Mouse (Mus musculus): ENCODE measurements at regions not wholly inside any gene's neighbourhood (a gene's known extent, or its start where the extent isn't known, plus 50 kb on each side); places are given as distances from the start of the nearest gene placed in this dataset.

DNA sequence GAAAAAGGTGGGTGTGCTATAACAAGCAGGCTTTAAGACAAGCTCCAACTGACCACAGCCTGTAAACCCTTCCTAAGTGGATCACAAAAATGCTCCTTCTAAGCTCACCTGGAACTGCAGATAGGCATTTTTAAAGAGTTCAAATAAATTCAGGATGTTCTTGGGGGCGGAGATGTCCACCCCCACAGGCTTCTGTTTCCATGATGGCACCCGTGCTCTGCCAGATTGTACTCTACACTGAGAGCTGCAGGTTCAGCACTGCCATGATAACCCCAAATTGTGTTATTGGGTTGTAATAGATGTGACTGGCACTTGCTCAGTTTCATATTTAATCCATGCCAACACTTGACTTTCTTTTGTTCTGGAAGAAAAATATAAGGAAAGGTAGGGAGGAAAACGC lies 158.8 kb downstream of the Fam84b start:
- Histone ChIP-seq H3K4me1 (ENCODE audit: control insufficient read depth, insufficient read depth) (no peaks in the 10 kb centered on the region), H3K9me3 (replicated peaks; ENCODE audit: control insufficient read depth, low read length) (no peaks in the 10 kb centered on the region), H3K4me3 (ENCODE audit: low read depth, low read length) (no peak overlapping the region), H3K4me2 (ENCODE audit: low read depth, low read length) (no peak overlapping the region), H3K9ac (replicated peaks; ENCODE audit: low read depth, low read length) (no peak overlapping the region), H3K27ac (ENCODE audit: low read depth) (no peak overlapping the region), H3K27me3 (ENCODE audit: control insufficient read depth, insufficient read depth, low read length) (no peaks in the 10 kb centered on the region), H3K36me3 (replicated peaks; ENCODE audit: control insufficient read depth, insufficient read depth, low read length) (no peaks in the 10 kb centered on the region)
- ATAC-seq (ENCODE audit: insufficient read depth, low read depth): no peak
- TF ChIP-seq EP300 (IDR thresholded peaks at IDR 0.05; ENCODE audit: low read depth) (no peak), CTCF (IDR thresholded peaks at IDR 0.05; ENCODE audit: low read depth) (no peak)
- WGBS: 85% methylated on average over 3 of the region's 3 CpGs
- no peak for DNase-seq (ENCODE audit: low spot score)

DNA sequence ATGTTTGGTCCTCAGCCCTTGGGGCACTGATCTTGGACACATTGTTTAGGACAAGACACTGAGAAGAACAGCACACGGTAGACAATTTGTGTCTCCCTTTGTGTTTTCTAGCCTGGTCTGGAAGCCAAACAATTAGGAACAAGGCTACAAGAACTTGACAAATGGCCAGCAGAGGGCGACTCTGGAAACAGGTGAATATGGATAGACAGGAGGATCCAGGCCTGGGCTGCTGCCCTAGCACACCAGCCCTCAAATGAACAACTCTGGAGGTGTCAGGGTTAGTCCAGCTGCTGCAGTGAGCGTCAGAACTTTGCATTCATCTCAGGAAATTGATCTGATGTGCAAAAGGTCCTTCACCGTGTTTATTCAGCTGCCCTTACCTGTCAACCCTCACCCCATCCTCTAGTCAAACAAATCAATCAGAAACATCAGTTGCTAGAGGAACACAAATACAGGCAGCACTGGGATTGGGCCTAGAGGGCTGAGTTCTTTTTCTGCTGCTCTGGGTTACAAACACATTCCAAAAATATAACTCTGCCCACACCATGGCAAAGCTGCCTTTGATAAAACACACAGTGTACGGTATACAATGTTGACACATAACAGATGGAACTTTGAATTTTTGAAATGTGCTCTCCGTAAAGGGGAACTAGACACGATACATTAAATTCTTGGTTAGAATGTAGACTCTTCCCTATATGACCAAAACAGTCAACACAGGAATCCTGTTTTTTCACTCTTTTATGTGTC lies 159.7 kb downstream of the Fam84b start:
- DNase-seq (ENCODE audit: low spot score): no peak
- Histone ChIP-seq H3K9me3 (replicated peaks; ENCODE audit: control insufficient read depth, low read length) (no peaks in the 10 kb centered on the region), H3K4me3 (ENCODE audit: low read depth, low read length) (no peak overlapping the region), H3K9ac (replicated peaks; ENCODE audit: low read depth, low read length) (no peak overlapping the region), H3K27me3 (ENCODE audit: control insufficient read depth, insufficient read depth, low read length) (no peaks in the 10 kb centered on the region), H3K4me2 (ENCODE audit: low read depth, low read length) (no peak overlapping the region), H3K4me1 (ENCODE audit: control insufficient read depth, insufficient read depth) (no peaks in the 10 kb centered on the region), H3K27ac (ENCODE audit: low read depth) (no peak overlapping the region), H3K36me3 (replicated peaks; ENCODE audit: control insufficient read depth, insufficient read depth, low read length) (no peaks in the 10 kb centered on the region)
- WGBS: 72% methylated on average over 7 of the region's 7 CpGs
- TF ChIP-seq EP300 (IDR thresholded peaks at IDR 0.05; ENCODE audit: low read depth) (no peak), CTCF (IDR thresholded peaks at IDR 0.05; ENCODE audit: low read depth) (peak; percentile 49)
- no peak for ATAC-seq (ENCODE audit: insufficient read depth, low read depth)

DNA sequence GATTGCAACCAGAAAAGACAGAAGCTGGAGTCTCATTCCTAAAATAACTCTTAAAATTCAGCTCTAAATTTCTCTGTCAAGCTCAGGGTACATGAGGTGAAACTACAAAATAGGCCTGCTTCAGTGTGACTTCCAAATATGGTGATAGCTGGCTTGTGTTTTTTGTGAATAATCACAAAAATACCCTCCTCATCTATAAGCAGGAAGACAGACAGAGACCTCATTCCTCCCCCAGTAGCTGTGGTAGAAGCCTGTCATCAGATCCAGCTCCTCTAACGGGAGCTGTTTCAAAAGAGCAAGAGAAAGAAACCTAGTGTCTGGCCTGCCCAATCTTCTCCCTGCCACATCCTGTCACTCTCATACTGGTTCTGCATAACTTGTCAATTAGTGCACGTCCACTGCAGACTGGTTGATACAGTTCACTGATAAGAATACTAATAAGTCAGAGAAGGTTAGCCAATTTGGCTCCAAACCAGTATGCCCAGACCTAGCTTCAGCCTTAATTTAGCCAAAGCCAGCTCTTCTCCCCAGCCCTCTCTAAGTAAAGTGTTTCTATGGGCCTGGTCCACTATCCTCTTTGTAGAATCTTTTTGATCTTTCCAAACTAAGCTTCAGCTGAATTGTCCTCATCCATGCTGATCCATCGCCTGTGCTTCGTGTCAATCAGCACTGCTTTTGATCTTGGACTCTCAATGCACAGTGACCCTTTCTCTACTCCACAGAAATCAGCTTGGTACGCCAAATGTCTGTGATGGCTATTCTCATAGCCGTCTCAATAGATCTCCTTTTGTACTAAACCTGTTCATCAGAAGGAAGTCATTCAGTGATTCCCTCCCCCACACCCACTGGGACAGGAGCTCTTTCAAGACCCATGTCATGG lies 160.6 kb downstream of the Fam84b start:
- H3K27me3 ChIP-seq (ENCODE audit: control insufficient read depth, insufficient read depth, low read length): no peaks in the 10 kb centered on the region
- H3K36me3 ChIP-seq (replicated peaks; ENCODE audit: control insufficient read depth, insufficient read depth, low read length): no peaks in the 10 kb centered on the region
- TF ChIP-seq EP300 (IDR thresholded peaks at IDR 0.05; ENCODE audit: low read depth) (no peak), CTCF (IDR thresholded peaks at IDR 0.05; ENCODE audit: low read depth) (no peak)
- H3K9ac ChIP-seq (replicated peaks; ENCODE audit: low read depth, low read length): no peak overlapping the region
- no peaks in the 10 kb centered on the region for H3K4me1 ChIP-seq (ENCODE audit: control insufficient read depth, insufficient read depth)
- H3K4me2 ChIP-seq (ENCODE audit: low read depth, low read length): no peak overlapping the region
- no peak for ATAC-seq (ENCODE audit: insufficient read depth, low read depth)
- DNase-seq (ENCODE audit: low spot score): no peak
- no peak overlapping the region for H3K27ac ChIP-seq (ENCODE audit: low read depth)
- H3K4me3 ChIP-seq (ENCODE audit: low read depth, low read length): no peak overlapping the region
- H3K9me3 ChIP-seq (replicated peaks; ENCODE audit: control insufficient read depth, low read length): no peaks in the 10 kb centered on the region
- 48% methylated on average over 6 of the region's 6 CpGs for WGBS

DNA sequence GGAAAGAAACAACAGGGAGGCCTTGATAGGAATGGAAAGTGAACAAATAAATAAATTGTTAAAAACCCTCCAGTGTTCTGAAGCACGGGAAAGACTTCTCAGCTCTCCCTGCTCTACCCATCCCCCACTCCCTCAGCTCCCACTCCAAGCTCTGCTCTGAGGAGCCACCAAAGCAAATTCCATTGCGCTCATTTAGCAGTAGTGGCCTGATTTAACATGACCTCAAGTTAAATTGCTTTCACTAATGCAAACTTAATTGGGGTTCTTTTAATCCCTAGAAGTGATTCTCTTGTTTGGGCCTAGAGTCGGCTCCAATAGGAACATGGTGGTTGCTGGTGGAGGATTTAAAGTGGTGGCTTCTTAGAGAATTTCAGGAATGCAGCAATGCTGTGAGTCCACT lies 161.4 kb downstream of the Fam84b start:
- TF ChIP-seq EP300 (IDR thresholded peaks at IDR 0.05; ENCODE audit: low read depth) (no peak), CTCF (IDR thresholded peaks at IDR 0.05; ENCODE audit: low read depth) (no peak)
- Histone ChIP-seq H3K36me3 (replicated peaks; ENCODE audit: control insufficient read depth, insufficient read depth, low read length) (no peaks in the 10 kb centered on the region), H3K4me2 (ENCODE audit: low read depth, low read length) (no peak overlapping the region), H3K9me3 (replicated peaks; ENCODE audit: control insufficient read depth, low read length) (no peaks in the 10 kb centered on the region), H3K27me3 (ENCODE audit: control insufficient read depth, insufficient read depth, low read length) (no peaks in the 10 kb centered on the region), H3K9ac (replicated peaks; ENCODE audit: low read depth, low read length) (no peak overlapping the region), H3K4me3 (ENCODE audit: low read depth, low read length) (no peak overlapping the region), H3K4me1 (ENCODE audit: control insufficient read depth, insufficient read depth) (no peaks in the 10 kb centered on the region), H3K27ac (ENCODE audit: low read depth) (no peak overlapping the region)
- no peak for ATAC-seq (ENCODE audit: insufficient read depth, low read depth)
- 44% methylated on average over 3 of the region's 3 CpGs for WGBS
- DNase-seq (ENCODE audit: low spot score): no peak

DNA sequence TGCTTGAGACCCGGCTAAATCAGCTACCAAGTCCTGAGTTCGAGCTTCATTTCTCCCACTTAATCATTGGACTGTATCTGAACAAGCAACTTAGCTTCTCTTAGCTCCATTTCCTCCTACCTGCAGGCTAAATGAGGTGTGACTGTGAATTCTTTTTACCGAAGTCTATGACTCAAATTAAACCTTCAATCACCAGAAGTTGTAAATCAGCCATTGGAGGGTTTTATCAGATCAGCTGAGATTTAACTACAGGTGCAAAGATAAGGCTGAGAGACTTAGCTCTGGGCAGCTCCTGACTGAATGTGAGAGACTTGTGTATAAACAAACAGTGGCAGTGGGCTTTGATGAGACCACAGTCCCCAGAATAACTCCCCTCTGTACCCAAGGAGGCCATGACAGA lies 176.2 kb downstream of the Fam84b start:
- 70% methylated on average over 3 of the region's 3 CpGs for WGBS
- ATAC-seq (ENCODE audit: insufficient read depth, low read depth): no peak

More for the DNA sequence above, 176.2 kb downstream of the Fam84b start:
- Histone ChIP-seq H3K27me3 (ENCODE audit: control insufficient read depth, insufficient read depth, low read length) (no peaks in the 10 kb centered on the region), H3K4me1 (ENCODE audit: control insufficient read depth, insufficient read depth) (no peaks in the 10 kb centered on the region), H3K4me3 (ENCODE audit: low read depth, low read length) (no peak overlapping the region), H3K9ac (replicated peaks; ENCODE audit: low read depth, low read length) (no peak overlapping the region), H3K9me3 (replicated peaks; ENCODE audit: control insufficient read depth, low read length) (no peaks in the 10 kb centered on the region), H3K27ac (ENCODE audit: low read depth) (no peak overlapping the region), H3K36me3 (replicated peaks; ENCODE audit: control insufficient read depth, insufficient read depth, low read length) (no peaks in the 10 kb centered on the region), H3K4me2 (ENCODE audit: low read depth, low read length) (no peak overlapping the region)
- TF ChIP-seq EP300 (IDR thresholded peaks at IDR 0.05; ENCODE audit: low read depth): no peak
- TF ChIP-seq CTCF (IDR thresholded peaks at IDR 0.05; ENCODE audit: low read depth): no peak
- DNase-seq (ENCODE audit: low spot score): no peak
